Mouse (Mus musculus) stomach, embryonic 16.5 days (tissue): ENCODE measurements around the gene Asap2. TPM values are rescaled to one million over a fixed set of nuclear protein-coding genes. Genes with fewer than 3 reads are reported as not detected.

Experiments
- ATAC-seq: fragments of 200-750 bp; cut with Nextera tagmentation; 2 replicates; pipeline ENCODE4 v1.8.0; 2017; ENCODE audit warnings: moderate number of reproducible peaks, moderate TSS enrichment; ENCODE audit not compliant: insufficient read depth, low FRiP score
- H3K27ac ChIP-seq: fragments of 300-500 bp; sonication (generic); 2 replicates; pipeline ENCODE4 v1.5.1; 2014; ENCODE audit warnings: low read length
- H3K27me3 ChIP-seq: fragments of 300-500 bp; sonication (generic); 2 replicates; pipeline ENCODE4 v1.6.1; 2014; ENCODE audit warnings: low read length, control low read depth, mixed read lengths; ENCODE audit not compliant: control insufficient read depth, insufficient read depth
- H3K36me3 ChIP-seq: fragments of 300-500 bp; sonication (generic); 2 replicates; pipeline ENCODE4 v1.6.1; 2014; ENCODE audit warnings: low read length; ENCODE audit not compliant: control insufficient read depth, insufficient read depth
- H3K4me1 ChIP-seq: fragments of 300-500 bp; sonication (generic); 2 replicates; pipeline ENCODE4 v1.6.1; 2014; ENCODE audit warnings: low read length, control low read depth, mixed read lengths; ENCODE audit not compliant: control insufficient read depth, insufficient read depth
- H3K4me2 ChIP-seq: fragments of 300-500 bp; sonication (generic); 2 replicates; pipeline ENCODE4 v1.6.1; 2014; ENCODE audit warnings: low read depth, low read length, mixed read lengths
- H3K4me3 ChIP-seq: fragments of 300-500 bp; sonication (generic); replicated peaks from 2 replicates; pipeline ENCODE4 v1.5.1; 2014; ENCODE audit warnings: mild to moderate bottlenecking, low read length
- H3K9ac ChIP-seq: fragments of 300-500 bp; sonication (generic); 2 replicates; pipeline ENCODE4 v1.6.1; 2014; ENCODE audit warnings: low read length
- H3K9me3 ChIP-seq: fragments of 300-500 bp; sonication (generic); replicated peaks from 2 replicates; pipeline ENCODE4 v1.6.1; 2016; ENCODE audit warnings: low read length, control low read depth; ENCODE audit not compliant: control insufficient read depth
- WGBS: fragments of 180-500 bp; shearing (Covaris S2); extraction: QIAGEN DNeasy Blood & Tissue Kit; methylation state at CpG from one replicate; pipeline ENCODE4 v1.1.7; 2014; 5-methylcytosine and 5-hydroxymethylcytosine counted together
- polyA plus RNA-seq: library from polyadenylated mRNA; unstranded; fragments of >200 nt; fragmentation: Nextera tagmentation; extraction: Ambion mirVana; gene quantifications from 2 replicates; pipeline ENCODE4 v1.2.1, GENCODE M21; 2015

Gene Asap2
- polyA plus RNA-seq, 1 experiment from 2014 or later, result 5.5 TPM

GRCm38 (mm10) chr12:21168149-21168548 lies 177.9 kb downstream of the Asap2 start:
- WGBS, result 70% methylated on average over 6 of the region's 6 CpGs
- H3K27ac ChIP-seq, result no peak overlapping the region
- no peak overlapping the region for H3K4me2 ChIP-seq
- H3K4me3 ChIP-seq, result no peak overlapping the region
- ATAC-seq, result no peak
- H3K9ac ChIP-seq, result no peak overlapping the region
- H3K4me1 ChIP-seq, result peaks cover 28% of the 10 kb centered on the region
- H3K9me3 ChIP-seq, result no peaks in the 10 kb centered on the region
- no peaks in the 10 kb centered on the region for H3K27me3 ChIP-seq
- H3K36me3 ChIP-seq, result no peaks in the 10 kb centered on the region

- H3K27me3 ChIP-seq, result no peaks in the 10 kb centered on the region
- H3K9me3 ChIP-seq, result no peaks in the 10 kb centered on the region
- no peaks in the 10 kb centered on the region for H3K36me3 ChIP-seq
- H3K9ac ChIP-seq, result no peak overlapping the region
- H3K4me1 ChIP-seq, result peaks cover 14% of the 10 kb centered on the region
- H3K4me2 ChIP-seq, result no peak overlapping the region
- H3K27ac ChIP-seq, result no peak overlapping the region
- no peak overlapping the region for H3K4me3 ChIP-seq
- WGBS, result 70% methylated on average over 11 of the region's 11 CpGs
- ATAC-seq, result no peak
Measured at GRCm38 (mm10) chr12:21171776-21172490, 181.7 kb downstream of the Asap2 start.

- no peak for ATAC-seq
- H3K4me1 ChIP-seq, result peaks cover 3% of the 10 kb centered on the region; the same call in 1 of the 2 replicates
- 84% methylated on average over 7 of the region's 7 CpGs for WGBS
Measured at GRCm38 (mm10) chr12:21173847-21174412, 183.7 kb downstream of the Asap2 start.

DNA sequence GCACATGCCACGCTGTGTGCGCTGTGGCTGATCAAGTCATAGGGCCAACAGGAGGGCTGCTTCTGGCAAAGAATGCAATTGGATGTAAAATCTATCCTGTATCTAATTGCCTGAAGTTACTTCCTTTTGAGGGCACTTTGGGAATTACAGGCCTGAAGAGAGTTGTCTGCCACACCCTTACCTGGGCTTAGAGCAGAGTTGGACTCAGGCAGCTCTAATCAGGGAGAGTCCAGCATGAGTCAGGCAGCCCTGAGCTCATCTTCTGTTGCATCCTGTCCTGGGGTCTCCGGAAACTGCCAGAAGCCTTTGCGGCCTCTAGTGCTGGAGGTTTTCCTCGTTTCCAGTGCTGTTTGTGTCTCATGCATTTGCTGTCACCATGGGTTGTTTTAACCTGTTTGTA lies 186.1 kb downstream of the Asap2 start:
- no peak for ATAC-seq
- no peak overlapping the region for H3K4me3 ChIP-seq
- H3K27me3 ChIP-seq, result no peaks in the 10 kb centered on the region
- no peaks in the 10 kb centered on the region for H3K9me3 ChIP-seq
- no peak overlapping the region for H3K27ac ChIP-seq
- peaks cover 5% of the 10 kb centered on the region; the same call in 1 of the 2 replicates for H3K4me1 ChIP-seq
- no peaks in the 10 kb centered on the region for H3K36me3 ChIP-seq
- 90% methylated on average over 5 of the region's 5 CpGs for WGBS
- H3K9ac ChIP-seq, result no peak overlapping the region
- no peak overlapping the region for H3K4me2 ChIP-seq

More at GRCm38 (mm10) chr12:21173847-21174412, 183.7 kb downstream of the Asap2 start:
- Histone ChIP-seq H3K9ac (no peak overlapping the region), H3K36me3 (no peaks in the 10 kb centered on the region), H3K27ac (no peak overlapping the region), H3K27me3 (no peaks in the 10 kb centered on the region), H3K4me2 (no peak overlapping the region), H3K9me3 (no peaks in the 10 kb centered on the region), H3K4me3 (no peak overlapping the region)

GRCm38 (mm10) chr12:21177123-21177698 lies 187.0 kb downstream of the Asap2 start:
- no peak overlapping the region for H3K27ac ChIP-seq
- H3K4me3 ChIP-seq, result no peak overlapping the region
- ATAC-seq, result no peak
- H3K36me3 ChIP-seq, result no peaks in the 10 kb centered on the region
- no peaks in the 10 kb centered on the region for H3K27me3 ChIP-seq
- no peaks in the 10 kb centered on the region for H3K9me3 ChIP-seq
- H3K4me2 ChIP-seq, result no peak overlapping the region
- no peak overlapping the region for H3K9ac ChIP-seq
- 0 out of 2 replicates have a peak, but pooled peaks cover 4% of the 10 kb centered on the region for H3K4me1 ChIP-seq

DNA sequence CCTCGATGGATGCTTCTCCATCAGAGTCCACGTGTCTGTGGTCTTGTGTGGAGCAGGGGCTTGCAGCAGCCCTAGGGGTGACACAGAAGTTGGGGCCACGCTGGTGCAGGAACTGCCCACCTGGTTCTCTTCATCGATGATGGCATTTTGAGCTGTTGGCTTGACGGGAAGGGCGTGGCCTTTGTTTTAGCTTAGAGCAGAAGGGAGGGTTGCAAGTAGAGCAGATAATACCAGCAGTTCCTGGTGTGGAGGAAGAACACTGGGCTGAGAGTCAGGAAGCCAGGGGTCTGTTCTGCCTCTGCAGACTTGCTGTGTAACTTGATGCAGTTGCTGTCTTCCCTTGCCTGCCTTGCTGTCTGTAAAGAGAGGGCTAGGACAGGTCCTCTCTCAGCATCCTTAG lies 189.8 kb downstream of the Asap2 start:
- Histone ChIP-seq H3K27ac (no peak overlapping the region), H3K9ac (no peak overlapping the region), H3K36me3 (no peaks in the 10 kb centered on the region), H3K27me3 (no peaks in the 10 kb centered on the region), H3K4me3 (no peak overlapping the region), H3K4me2 (no peak overlapping the region), H3K9me3 (no peaks in the 10 kb centered on the region), H3K4me1 (0 out of 2 replicates have a peak, but pooled peaks cover 4% of the 10 kb centered on the region)
- 78% methylated on average over 6 of the region's 6 CpGs for WGBS
- no peak for ATAC-seq

DNA sequence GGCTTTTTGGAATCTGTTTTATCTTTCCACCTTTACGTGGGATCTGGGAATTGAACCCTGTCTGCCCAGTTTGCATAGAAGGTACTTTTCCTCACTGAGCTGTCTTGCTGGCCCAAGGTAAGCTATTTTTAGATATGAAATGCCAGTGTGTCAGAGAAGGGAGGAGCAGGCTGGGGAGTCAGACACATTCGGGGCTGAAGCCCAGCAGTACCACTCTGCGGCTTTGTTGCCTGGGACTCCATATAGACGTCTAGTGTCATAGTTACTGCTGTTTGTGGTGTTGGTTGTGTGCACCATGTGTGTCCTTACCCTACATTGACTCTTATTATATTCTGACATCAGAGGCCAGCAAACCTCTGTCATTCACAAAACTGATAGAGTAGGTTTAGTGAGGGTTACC lies 192.5 kb downstream of the Asap2 start:
- no peak overlapping the region for H3K27ac ChIP-seq
- no peaks in the 10 kb centered on the region for H3K9me3 ChIP-seq
- no peaks in the 10 kb centered on the region for H3K27me3 ChIP-seq
- H3K9ac ChIP-seq, result no peak overlapping the region
- no peak overlapping the region for H3K4me3 ChIP-seq
- H3K4me2 ChIP-seq, result no peak overlapping the region
- WGBS, result 83% methylated on average over 4 of the region's 4 CpGs
- 0 out of 2 replicates have a peak, but pooled peaks cover 4% of the 10 kb centered on the region for H3K4me1 ChIP-seq
- no peak for ATAC-seq
- H3K36me3 ChIP-seq, result no peaks in the 10 kb centered on the region

DNA sequence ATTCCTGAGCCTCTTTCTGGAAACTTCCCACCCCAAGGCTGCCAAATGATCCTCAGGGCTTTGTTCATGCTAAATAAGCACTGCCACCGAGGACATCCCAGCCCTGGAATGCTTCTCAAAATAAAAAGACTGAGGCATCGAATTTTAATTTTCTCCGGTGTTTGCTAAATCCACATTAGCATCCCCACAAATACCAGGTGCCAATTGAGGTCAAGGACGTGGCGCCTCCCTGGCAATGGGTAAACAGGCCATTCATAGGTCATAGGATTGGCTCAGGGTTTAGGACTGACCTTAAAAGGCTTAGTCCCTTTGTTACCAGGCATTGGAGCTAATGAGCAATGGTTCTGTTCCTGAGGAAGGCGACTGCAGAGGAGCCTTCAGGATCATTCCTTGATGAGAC lies 193.1 kb downstream of the Asap2 start:
- H3K4me1 ChIP-seq, result 0 out of 2 replicates have a peak, but pooled peaks cover 4% of the 10 kb centered on the region

DNA sequence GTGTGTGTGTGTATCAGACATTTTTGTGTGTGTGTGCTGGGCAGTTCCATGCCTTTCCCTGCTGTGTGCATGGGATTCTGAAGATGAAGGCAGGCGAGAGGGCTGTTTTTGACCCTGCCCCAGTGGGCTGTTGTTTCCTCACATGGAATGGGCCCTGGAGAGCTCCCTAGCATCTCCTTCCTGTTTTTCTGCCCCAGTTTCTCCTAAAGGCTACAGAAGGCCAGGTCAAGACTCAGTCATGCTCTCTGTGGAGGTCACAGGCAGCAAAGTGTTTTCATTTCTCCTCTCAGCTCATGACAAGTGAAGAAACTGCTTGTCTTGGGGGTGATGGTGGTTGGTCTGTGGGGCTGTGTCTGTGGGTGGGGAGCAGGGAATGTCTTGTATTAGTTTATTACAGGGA lies 195.9 kb downstream of the Asap2 start:
- H3K4me1 ChIP-seq, result 0 out of 2 replicates have a peak, but pooled peaks cover 4% of the 10 kb centered on the region
- H3K9ac ChIP-seq, result no peak overlapping the region
- ATAC-seq, result no peak
- H3K4me3 ChIP-seq, result no peak overlapping the region
- H3K4me2 ChIP-seq, result no peak overlapping the region
- H3K27me3 ChIP-seq, result no peaks in the 10 kb centered on the region
- H3K36me3 ChIP-seq, result no peaks in the 10 kb centered on the region
- WGBS, result 86% methylated on average over 1 of the region's 1 CpGs
- no peak overlapping the region for H3K27ac ChIP-seq
- no peaks in the 10 kb centered on the region for H3K9me3 ChIP-seq

More for the DNA sequence above, 193.1 kb downstream of the Asap2 start:
- no peaks in the 10 kb centered on the region for H3K27me3 ChIP-seq
- H3K27ac ChIP-seq, result no peak overlapping the region
- H3K4me3 ChIP-seq, result no peak overlapping the region
- no peak overlapping the region for H3K4me2 ChIP-seq
- no peaks in the 10 kb centered on the region for H3K36me3 ChIP-seq
- ATAC-seq, result no peak
- WGBS, result 69% methylated on average over 6 of the region's 6 CpGs
- no peak overlapping the region for H3K9ac ChIP-seq
- no peaks in the 10 kb centered on the region for H3K9me3 ChIP-seq
